Mouse (Mus musculus) hindbrain, embryonic 14.5 days (tissue): Measurements from ENCODE around the gene Gm4787. TPM values are rescaled to one million over a fixed set of nuclear protein-coding genes. Genes with fewer than 3 reads are reported as not detected.
A peak's percentile ranks its signal among the peaks of the same experiment; 100 is the strongest.
"Not testable (repeated sequence)": the region's sequence is repeated elsewhere in the genome, so short reads cannot be mapped to it uniquely, and the experiment has no call there.

Source experiments
- ATAC-seq: fragments of 200-750 bp; cut with Nextera tagmentation; 2 replicates; pipeline ENCODE4 v1.8.0; 2017; ENCODE audit warnings: moderate number of reproducible peaks, mild to moderate bottlenecking, moderate TSS enrichment, moderate library complexity; ENCODE audit not compliant: low FRiP score
- DNase-seq: peaks from one replicate; pipeline ENCODE4 v3.0.0-alpha.2; 2015; ENCODE audit warnings: low spot score
- H3K27ac ChIP-seq: fragments of 300-500 bp; sonication (generic); 2 replicates; pipeline ENCODE4 v1.5.1; 2014; ENCODE audit warnings: mild to moderate bottlenecking, moderate library complexity
- H3K27me3 ChIP-seq: fragments of 300-500 bp; sonication (generic); 2 replicates; pipeline ENCODE4 v1.6.1; 2014; ENCODE audit warnings: mild to moderate bottlenecking, low read length, mixed read lengths; ENCODE audit not compliant: control insufficient read depth, insufficient read depth
- H3K36me3 ChIP-seq: fragments of 300-500 bp; sonication (generic); replicated peaks from 2 replicates; pipeline ENCODE4 v1.6.1; 2014; ENCODE audit not compliant: control insufficient read depth, insufficient read depth
- H3K4me1 ChIP-seq: fragments of 300-500 bp; sonication (generic); replicated peaks from 2 replicates; pipeline ENCODE4 v1.6.1; 2014; ENCODE audit warnings: antibody characterized with exemption, low read length, mixed read lengths; ENCODE audit not compliant: control insufficient read depth, insufficient read depth
- H3K4me2 ChIP-seq: fragments of 300-500 bp; sonication (generic); replicated peaks from 2 replicates; pipeline ENCODE4 v1.6.1; 2014; ENCODE audit warnings: mild to moderate bottlenecking, moderate library complexity
- H3K4me3 ChIP-seq: fragments of 300-500 bp; sonication (generic); replicated peaks from 2 replicates; pipeline ENCODE4 v1.5.1; 2014; ENCODE audit warnings: mild to moderate bottlenecking, low read length
- H3K9ac ChIP-seq: fragments of 300-500 bp; sonication (generic); 2 replicates; pipeline ENCODE4 v1.6.1; 2014
- H3K9me3 ChIP-seq: fragments of 300-500 bp; sonication (generic); 2 replicates; pipeline ENCODE4 v1.6.1; 2016; ENCODE audit warnings: low read length; ENCODE audit not compliant: control insufficient read depth
- WGBS: fragments of 180-500 bp; shearing (Covaris S2); extraction: QIAGEN DNeasy Blood & Tissue Kit; methylation state at CpG from one replicate; pipeline ENCODE4 v1.1.7; 2014; 5-methylcytosine and 5-hydroxymethylcytosine counted together
- polyA plus RNA-seq: library from polyadenylated mRNA; unstranded; fragments of >200 nt; fragmentation: Nextera tagmentation; extraction: Ambion mirVana; gene quantifications from 2 replicates; pipeline ENCODE4 v1.2.1, GENCODE M21; 2014

Gene Gm4787
- polyA plus RNA-seq = 0.37 and 0.58 TPM in 2 replicates

DNA sequence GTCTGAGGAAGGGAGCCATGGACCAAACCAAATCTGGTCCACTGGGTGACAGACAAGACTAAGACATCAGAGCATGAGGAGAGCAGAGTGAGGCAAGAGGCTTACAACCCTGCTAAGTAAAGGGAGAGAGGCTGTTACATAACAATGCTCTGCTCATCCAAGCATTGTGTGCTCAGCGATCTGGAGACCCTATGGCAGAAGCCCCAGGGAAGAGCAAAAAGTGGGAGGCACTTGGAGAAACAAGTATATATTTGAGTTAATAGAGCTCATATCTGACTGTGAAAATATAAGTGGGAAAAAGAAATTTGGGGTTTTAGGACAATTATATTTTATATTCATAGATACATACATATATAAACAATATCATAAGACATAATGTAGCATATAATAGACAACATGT, at the start of gene Gm4787:
Gene Gm4787, minus strand, starts transcription at position 101 of the 400 bp plus-strand sequence.
- H3K4me1 ChIP-seq, ATAC-seq, H3K9ac ChIP-seq, H3K27me3 ChIP-seq, H3K36me3 ChIP-seq, H3K27ac ChIP-seq, H3K4me3 ChIP-seq, DNase-seq, H3K9me3 ChIP-seq, H3K4me2 ChIP-seq: not testable (repeated sequence)
- WGBS = 58% methylated on average over 1 of the region's 1 CpGs

DNA sequence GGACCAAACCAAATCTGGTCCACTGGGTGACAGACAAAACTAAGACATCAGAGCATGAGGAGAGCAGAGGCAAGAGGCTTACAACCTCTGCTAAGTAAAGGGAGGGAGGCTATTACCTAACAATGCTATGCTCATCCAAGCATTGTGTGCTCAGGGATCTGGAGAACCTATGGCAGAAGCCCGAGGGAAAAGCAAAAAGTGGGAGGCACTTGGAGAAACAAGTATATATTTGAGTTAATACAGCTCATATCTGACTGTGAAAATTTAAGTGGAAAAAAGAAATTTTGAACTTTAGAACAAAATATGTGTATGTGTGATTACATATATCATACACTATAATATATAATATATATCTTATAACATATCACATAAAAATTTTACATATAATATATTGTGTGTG, 42.6 kb upstream of the Gm4787 start, which contains the start of gene Adam4:
Gene Adam4, minus strand, starts transcription at position 101 of the 400 bp plus-strand sequence.
- ATAC-seq (no peak), DNase-seq (no peak)
- H3K9ac ChIP-seq = no peak within 1 kb of the TSS
- peaks cover 12% of the 10 kb centered on the region; the same call in 1 of the 2 replicates for H3K9me3 ChIP-seq
- H3K4me3 ChIP-seq = no peak within 1 kb of the TSS
- no peak within 1 kb of the TSS for H3K27ac ChIP-seq
- H3K36me3 ChIP-seq = 0 out of 2 replicates have a peak, but pooled peaks cover 7% of the 10 kb centered on the region
- WGBS = 97% methylated on average over 1 of the region's 1 CpGs
- H3K4me1 ChIP-seq = no peaks in the 10 kb centered on the region
- H3K27me3 ChIP-seq = no peaks in the 10 kb centered on the region
- H3K4me2 ChIP-seq = no peak within 1 kb of the TSS

DNA sequence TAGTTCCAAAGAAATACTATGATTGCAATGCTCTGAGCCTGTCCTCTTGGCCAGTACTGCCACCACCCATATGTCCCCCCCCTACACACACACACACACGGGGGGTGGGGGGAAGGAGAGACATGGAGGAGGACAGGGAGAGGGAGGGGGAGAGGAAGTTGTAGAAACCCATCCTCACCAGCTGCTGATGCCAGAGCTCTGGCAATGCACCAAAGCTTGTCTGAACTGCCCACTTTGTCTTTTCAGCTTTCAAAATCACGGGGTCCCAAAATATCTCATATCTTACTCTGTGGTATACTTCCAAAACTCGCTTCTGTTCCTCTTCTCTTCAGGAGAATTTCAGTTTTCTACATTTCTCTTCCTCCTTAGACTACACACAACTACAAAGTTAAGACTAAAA, 33.9 kb upstream of the Gm4787 start:
- DNase-seq (no peak), ATAC-seq (no peak)
- no peak overlapping the region for H3K4me3 ChIP-seq
- H3K27me3 ChIP-seq = no peaks in the 10 kb centered on the region
- no peaks in the 10 kb centered on the region for H3K36me3 ChIP-seq
- no peak overlapping the region for H3K4me2 ChIP-seq
- H3K9me3 ChIP-seq = no peaks in the 10 kb centered on the region
- no peaks in the 10 kb centered on the region for H3K4me1 ChIP-seq
- 91% methylated on average over 3 of the region's 3 CpGs for WGBS
- H3K27ac ChIP-seq = no peak overlapping the region
- H3K9ac ChIP-seq = no peak overlapping the region

DNA sequence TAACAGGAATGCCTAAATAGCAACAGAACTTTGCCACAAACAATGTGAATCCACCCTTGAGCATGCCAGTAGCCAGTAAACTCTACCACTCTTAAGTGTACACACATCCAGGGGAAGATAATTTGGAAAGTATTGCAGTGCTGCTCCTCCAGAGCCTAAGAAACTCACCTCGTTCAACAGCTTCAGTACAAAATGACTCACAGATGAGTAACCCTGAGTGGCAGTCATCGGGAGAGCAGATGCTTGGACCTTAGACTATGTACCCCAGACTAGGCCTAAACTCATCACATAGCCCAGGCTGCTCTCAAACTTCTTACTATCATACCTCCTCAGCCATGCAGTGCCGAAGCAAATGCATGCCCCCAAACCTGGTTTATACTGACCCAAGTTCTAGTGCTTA, 29.7 kb upstream of the Gm4787 start:
- Histone ChIP-seq H3K27ac (no peak overlapping the region), H3K9ac (no peak overlapping the region), H3K4me1 (no peaks in the 10 kb centered on the region), H3K9me3 (no peaks in the 10 kb centered on the region), H3K4me2 (no peak overlapping the region), H3K4me3 (no peak overlapping the region), H3K36me3 (no peaks in the 10 kb centered on the region), H3K27me3 (no peaks in the 10 kb centered on the region)
- WGBS = 90% methylated on average over 3 of the region's 3 CpGs
- DNase-seq (no peak), ATAC-seq (no peak)

DNA sequence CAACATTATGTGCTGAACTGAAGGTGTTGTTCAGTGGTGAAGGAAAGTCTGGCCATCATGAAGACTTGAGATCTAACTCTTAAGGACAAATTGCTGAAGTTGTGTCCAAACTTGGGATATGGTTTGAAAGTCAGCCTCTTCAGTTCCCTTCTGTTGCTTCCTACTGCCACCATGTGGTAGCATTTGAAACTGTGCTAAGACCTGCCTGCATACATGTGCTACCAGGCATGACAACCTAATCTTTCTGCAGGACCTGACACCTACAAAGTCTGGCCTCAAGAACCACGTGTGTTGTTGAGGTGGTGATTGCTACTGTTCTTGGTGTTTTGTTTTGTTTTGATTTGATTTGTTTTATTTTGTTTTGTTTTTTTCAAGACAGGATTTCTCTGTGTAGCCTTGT, 22.9 kb upstream of the Gm4787 start:
- no peak for ATAC-seq

DNA sequence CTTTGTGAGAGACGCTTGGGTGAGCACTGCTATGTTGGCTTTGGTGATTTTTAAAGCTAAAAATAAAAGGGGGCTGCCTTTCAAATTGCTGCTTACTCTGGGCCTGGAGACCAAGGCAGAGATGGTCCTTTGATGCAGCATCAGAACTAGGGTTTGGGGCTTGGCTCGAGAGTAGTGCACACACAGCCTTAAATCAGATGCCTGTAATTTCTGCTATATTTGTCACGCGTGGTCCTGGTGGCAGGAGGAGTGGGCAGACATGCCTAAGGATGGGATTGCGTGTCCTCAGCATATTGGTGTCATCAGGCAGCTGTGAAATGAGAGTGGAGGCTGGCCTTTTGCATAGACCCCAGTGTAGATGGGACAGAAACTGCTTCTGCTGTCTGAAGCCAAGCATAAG, 45.4 kb downstream of the Gm4787 start:
- H3K27me3 ChIP-seq = no peaks in the 10 kb centered on the region; the same call in 1 of the 2 replicates
- H3K36me3 ChIP-seq = no peaks in the 10 kb centered on the region
- no peaks in the 10 kb centered on the region for H3K9me3 ChIP-seq
- H3K4me1 ChIP-seq = peaks cover 11% of the 10 kb centered on the region; the same call in 1 of the 2 replicates
- peak overlapping the region; percentile 82 for H3K4me3 ChIP-seq
- H3K27ac ChIP-seq = peak overlapping the region; percentile 94
- WGBS = 66% methylated on average over 5 of the region's 5 CpGs
- H3K9ac ChIP-seq = peak overlapping the region; percentile 94
- no peak for ATAC-seq
- no peak for DNase-seq
- peak overlapping the region; percentile 95 for H3K4me2 ChIP-seq

More for the DNA sequence above, 22.9 kb upstream of the Gm4787 start:
- no peaks in the 10 kb centered on the region for H3K9me3 ChIP-seq
- H3K4me3 ChIP-seq = no peak overlapping the region
- no peaks in the 10 kb centered on the region for H3K36me3 ChIP-seq
- no peaks in the 10 kb centered on the region for H3K4me1 ChIP-seq
- no peak overlapping the region for H3K27ac ChIP-seq
- H3K4me2 ChIP-seq = no peak overlapping the region
- no peaks in the 10 kb centered on the region for H3K27me3 ChIP-seq
- peak; percentile 86 for DNase-seq
- WGBS = 26% methylated on average over 1 of the region's 1 CpGs
- H3K9ac ChIP-seq = no peak overlapping the region

DNA sequence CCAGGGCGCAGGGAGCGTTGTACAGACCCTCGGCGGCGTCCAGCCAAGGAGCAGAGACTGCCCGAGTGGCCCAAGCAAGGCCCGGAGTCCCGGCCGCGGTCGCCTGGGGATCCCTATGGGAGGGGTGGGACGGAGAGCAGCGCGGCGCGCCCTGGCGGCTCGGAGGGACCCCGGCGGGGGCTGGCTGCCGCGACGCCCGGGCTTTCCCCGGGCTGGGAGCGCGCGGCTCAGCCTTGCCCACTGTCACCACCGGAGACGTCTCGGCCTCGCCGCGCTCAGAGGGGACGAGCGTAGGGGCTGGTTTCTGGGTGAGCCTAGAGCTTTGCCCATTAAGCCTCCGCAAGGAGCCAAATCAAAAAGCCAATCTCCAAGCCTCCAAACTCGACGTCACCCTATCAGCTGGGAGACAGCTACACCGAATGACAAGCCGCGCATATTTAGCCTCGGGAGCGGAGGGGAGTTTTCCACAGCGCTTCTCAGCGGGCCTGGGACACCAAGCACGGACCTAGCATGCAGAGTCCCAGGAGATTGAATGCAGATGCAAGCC, 46.3 kb downstream of the Gm4787 start, which contains the start of gene Slc8a3:
Gene Slc8a3, minus strand, starts transcription at position 306 of the 547 bp plus-strand sequence.
- Histone ChIP-seq H3K4me1 (peaks cover 11% of the 10 kb centered on the region; the same call in 1 of the 2 replicates), H3K4me2 (peak within 1 kb of the TSS; percentile 95), H3K27me3 (no peaks in the 10 kb centered on the region; the same call in 1 of the 2 replicates), H3K27ac (peak within 1 kb of the TSS; percentile 94), H3K4me3 (peak within 1 kb of the TSS; percentile 82), H3K36me3 (no peaks in the 10 kb centered on the region), H3K9me3 (no peaks in the 10 kb centered on the region), H3K9ac (peak within 1 kb of the TSS; percentile 94)
- peak; percentile 68 for DNase-seq
- under 1% methylated on average over 46 of the region's 47 CpGs for WGBS
- ATAC-seq = peak; percentile 76

DNA sequence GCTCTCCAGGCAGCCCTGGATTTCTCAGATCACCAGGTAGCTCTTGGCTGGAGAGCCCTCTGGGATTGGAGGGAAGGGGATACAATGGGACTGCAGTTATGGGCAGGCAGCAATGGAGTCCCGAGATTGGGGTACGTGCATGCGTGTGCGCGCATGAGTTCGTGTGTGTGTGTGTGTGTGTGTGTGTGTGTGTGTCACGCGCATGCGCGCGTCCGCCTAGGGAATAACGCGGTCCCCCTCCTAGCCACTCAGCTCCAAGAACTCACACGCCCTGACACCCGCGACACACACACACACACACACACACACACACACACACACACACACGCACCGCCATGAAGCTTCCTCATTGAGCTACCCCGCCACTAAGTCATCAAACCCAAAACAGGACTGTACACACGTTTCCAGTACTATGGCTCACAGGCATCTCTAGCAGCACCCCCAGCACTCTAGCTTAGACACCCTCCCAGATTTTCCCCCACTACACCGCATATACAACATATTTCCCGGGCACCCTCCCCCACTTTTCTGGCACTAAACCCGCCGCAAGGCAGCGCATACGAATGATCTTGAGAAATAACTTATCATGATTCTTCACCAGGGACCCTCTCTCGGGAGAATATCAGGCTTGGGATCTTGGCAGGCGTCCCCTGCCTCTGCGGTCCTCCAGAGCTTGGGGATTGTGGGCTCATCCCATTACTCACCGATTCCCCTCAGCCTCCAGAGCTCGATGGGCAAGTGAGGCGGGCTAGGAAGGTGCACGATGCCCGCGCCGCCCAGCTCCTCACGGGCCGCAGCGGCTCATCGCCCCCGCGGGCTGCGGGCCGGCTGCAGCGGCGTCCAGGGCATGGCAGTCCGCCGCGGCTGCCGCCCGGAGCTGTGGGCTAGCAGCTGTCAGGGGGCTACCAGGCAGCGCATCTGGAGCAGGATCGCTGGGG, 47.1 kb downstream of the Gm4787 start:
- H3K27ac ChIP-seq = peak overlapping the region; percentile 94
- H3K36me3 ChIP-seq = no peaks in the 10 kb centered on the region
- peak overlapping the region; percentile 94 for H3K9ac ChIP-seq
- peaks cover 11% of the 10 kb centered on the region; the same call in 1 of the 2 replicates for H3K4me1 ChIP-seq
- ATAC-seq (peak; percentile 84), DNase-seq (peak; percentile 79)
- no peaks in the 10 kb centered on the region for H3K9me3 ChIP-seq
- under 1% methylated on average over 52 of the region's 54 CpGs for WGBS
- peak overlapping the region; percentile 82 for H3K4me3 ChIP-seq
- H3K4me2 ChIP-seq = peak overlapping the region; percentile 95
- no peaks in the 10 kb centered on the region; the same call in 1 of the 2 replicates for H3K27me3 ChIP-seq

DNA sequence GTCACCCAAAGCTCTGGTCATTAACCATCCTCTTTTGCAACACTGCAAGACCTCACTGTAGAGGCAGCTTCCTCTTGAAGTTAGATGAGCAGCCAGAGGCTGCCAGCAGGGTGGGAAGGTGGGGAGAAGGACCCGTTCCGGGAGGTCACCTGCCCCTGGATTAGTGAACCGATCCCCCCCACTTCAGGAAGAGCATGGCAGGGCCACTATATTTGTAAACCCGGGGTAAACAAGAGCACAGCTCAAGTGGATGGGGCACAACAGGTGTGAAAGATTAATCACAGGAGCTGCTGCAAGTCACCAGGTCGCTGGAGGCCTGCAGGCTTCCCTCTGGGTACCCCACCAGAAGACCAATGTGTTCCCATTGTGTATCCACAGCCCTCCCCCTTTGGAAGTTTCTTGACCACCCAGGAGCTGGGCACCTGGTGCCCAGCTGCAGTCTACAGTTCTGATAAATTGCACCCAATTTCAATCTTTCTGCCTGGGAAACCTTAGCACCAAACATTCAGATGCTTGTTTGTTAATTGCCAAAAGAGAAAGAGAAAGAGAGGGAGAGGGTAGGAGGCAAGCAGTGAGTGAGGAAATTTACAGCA, 48.1 kb downstream of the Gm4787 start:
- Histone ChIP-seq H3K9me3 (no peaks in the 10 kb centered on the region), H3K27me3 (no peaks in the 10 kb centered on the region; the same call in 1 of the 2 replicates), H3K4me2 (peak overlapping the region; percentile 95), H3K36me3 (no peaks in the 10 kb centered on the region), H3K27ac (peak overlapping the region; percentile 80), H3K9ac (peak overlapping the region; percentile 94), H3K4me3 (peak overlapping the region; percentile 82), H3K4me1 (peaks cover 11% of the 10 kb centered on the region; the same call in 1 of the 2 replicates)
- WGBS = 56% methylated on average over 5 of the region's 5 CpGs
- ATAC-seq = no peak
- no peak for DNase-seq
